Mouse (Mus musculus) liver, embryonic 14.5 days (tissue): ENCODE results near the gene Pdcd6. TPM values are rescaled to one million over a fixed set of nuclear protein-coding genes. Genes with fewer than 3 reads are reported as not detected.

Experiments
- ATAC-seq: fragments of 200-750 bp; cut with Nextera tagmentation; 2 replicates; pipeline ENCODE4 v1.8.0; 2017; ENCODE audit warnings: moderate number of reproducible peaks, mild to moderate bottlenecking, moderate library complexity; ENCODE audit not compliant: insufficient read depth
- DNase-seq, 3 experiments: peaks; one replicate each; pipeline ENCODE4 v3.0.0-alpha.2; 2012 to 2013; ENCODE audit warnings: low read depth in 3 of 3, low spot score in 3 of 3
- H3K27ac ChIP-seq: fragments of 300-500 bp; sonication (generic); 2 replicates; pipeline ENCODE4 v1.5.1; 2014; ENCODE audit warnings: moderate library complexity, mild to moderate bottlenecking, control low read depth, inconsistent platforms
- H3K27me3 ChIP-seq: fragments of 300-500 bp; sonication (generic); 2 replicates; pipeline ENCODE4 v1.6.1; 2014; ENCODE audit warnings: mild to moderate bottlenecking, low read length, moderate library complexity; ENCODE audit not compliant: control insufficient read depth, insufficient read depth
- H3K36me3 ChIP-seq: fragments of 300-500 bp; sonication (generic); replicated peaks from 2 replicates; pipeline ENCODE4 v1.6.1; 2014; ENCODE audit warnings: low read depth; ENCODE audit not compliant: control insufficient read depth, insufficient read depth
- H3K4me1 ChIP-seq, 2 experiments: fragments of 200-500 bp in 1 of 2; fragments of 300-500 bp in 1 of 2; sonication (generic) in 1 of 2; replicated peaks; 2 replicates each; pipeline ENCODE4 v1.6.1; 2012 to 2014; ENCODE audit warnings: antibody characterized with exemption in 1 of 2, inconsistent platforms in 1 of 2, low read length in 1 of 2; ENCODE audit not compliant: control insufficient read depth in 2 of 2, insufficient read depth in 2 of 2
- H3K4me2 ChIP-seq: fragments of 300-500 bp; sonication (generic); 2 replicates; pipeline ENCODE4 v1.6.1; 2014; ENCODE audit warnings: low read depth, mild to moderate bottlenecking, control low read depth, moderate library complexity
- H3K4me3 ChIP-seq, 2 experiments: fragments of 200-500 bp in 1 of 2; fragments of 300-500 bp in 1 of 2; sonication (generic) in 1 of 2; 2 replicates each; pipeline ENCODE4 v1.5.1; 2012 to 2014; ENCODE audit warnings: low read depth in 2 of 2, low read length in 2 of 2, mild to moderate bottlenecking in 2 of 2, control low read depth in 1 of 2, inconsistent platforms in 1 of 2, moderate library complexity in 1 of 2; ENCODE audit not compliant: insufficient read depth in 1 of 2
- H3K9ac ChIP-seq: fragments of 300-500 bp; sonication (generic); replicated peaks from 2 replicates; pipeline ENCODE4 v1.6.1; 2014; ENCODE audit warnings: mild to moderate bottlenecking, control low read depth, moderate library complexity
- H3K9me3 ChIP-seq: fragments of 300-500 bp; sonication (generic); 2 replicates; pipeline ENCODE4 v1.6.1; 2016; ENCODE audit warnings: low read length, mixed read lengths; ENCODE audit not compliant: control insufficient read depth
- CTCF ChIP-seq: IDR thresholded peaks from 2 replicates; pipeline ENCODE4 v1.5.1; 2016; ENCODE audit warnings: antibody characterized with exemption, low read depth, control low read depth
- EP300 ChIP-seq: IDR thresholded peaks from 2 replicates; pipeline ENCODE4 v1.6.1; 2016; ENCODE audit warnings: antibody characterized with exemption, low read depth
- WGBS: fragments of 180-500 bp; shearing (Covaris S2); extraction: QIAGEN DNeasy Blood & Tissue Kit; methylation state at CpG from one replicate; pipeline ENCODE4 v1.1.7; 2014; ENCODE audit not compliant: insufficient replicate concordance; 5-methylcytosine and 5-hydroxymethylcytosine counted together
- polyA plus RNA-seq, 2 experiments: library from polyadenylated mRNA; depleted of rRNA in 1 of 2; stranded (reverse) in 1 of 2; unstranded in 1 of 2; fragments of >200 nt; fragmentation: Nextera tagmentation in 1 of 2; extraction: Ambion mirVana in 1 of 2; gene quantifications; 2 replicates each; pipeline versions ENCODE4 v1.2.1 to v1.2.3; 2012 to 2014

Pdcd6 gene
- polyA plus RNA-seq, 2 experiments: 56.0 to 73.4 TPM

GRCm38 (mm10) chr13:74282299-74282698, 35.1 kb downstream of the Pdcd6 start:
- no peaks in the 10 kb centered on the region for H3K27me3 ChIP-seq
- WGBS: 47% methylated on average over 2 of the region's 2 CpGs
- ATAC-seq (no peak), DNase-seq (no peak)
- H3K9ac ChIP-seq: no peak overlapping the region
- no peaks in the 10 kb centered on the region for H3K9me3 ChIP-seq
- H3K4me2 ChIP-seq: no peak overlapping the region
- no peaks in the 10 kb centered on the region for H3K36me3 ChIP-seq
- TF ChIP-seq CTCF (no peak), EP300 (no peak)
- no peak overlapping the region for H3K27ac ChIP-seq
- H3K4me1 ChIP-seq: no peaks in the 10 kb centered on the region
- H3K4me3 ChIP-seq: no peak overlapping the region

- H3K36me3 ChIP-seq: no peaks in the 10 kb centered on the region
These were observed 41.7 kb downstream of the Pdcd6 start for GRCm38 (mm10) chr13:74275726-74276125.

GRCm38 (mm10) chr13:74260231-74260992, 57.0 kb downstream of the Pdcd6 start:
- no peak for TF ChIP-seq EP300
- peak; percentile 41 for TF ChIP-seq CTCF
- Histone ChIP-seq H3K9me3 (no peaks in the 10 kb centered on the region), H3K27me3 (no peaks in the 10 kb centered on the region; the same call in none of the 2 replicates), H3K36me3 (no peaks in the 10 kb centered on the region), H3K4me3 (peak overlapping the region; percentile 33 to 35; a peak in 3 of 4 replicates), H3K4me2 (peak overlapping the region; percentile 56), H3K9ac (no peak overlapping the region), H3K27ac (no peak overlapping the region), H3K4me1 (peaks cover 0 to 7% of the 10 kb centered on the region in 2 experiments; a peak in 1 of 4 replicates)
- peak in 1 of 3 experiments; percentile 17 for DNase-seq
- 5% methylated on average over 10 of the region's 10 CpGs for WGBS
- peak; percentile 43; the same call in 1 of the 2 replicates for ATAC-seq

More at GRCm38 (mm10) chr13:74275726-74276125, 41.7 kb downstream of the Pdcd6 start:
- no peak for TF ChIP-seq CTCF
- peak; percentile 44 for TF ChIP-seq EP300
- Histone ChIP-seq H3K27ac (peak overlapping the region; percentile 71), H3K9ac (peak overlapping the region; percentile 9; the same call in 1 of the 2 replicates), H3K9me3 (no peaks in the 10 kb centered on the region), H3K4me2 (peak overlapping the region; percentile 34), H3K4me1 (peaks cover 18 to 23% of the 10 kb centered on the region in 2 experiments), H3K4me3 (no peak overlapping the region), H3K27me3 (no peaks in the 10 kb centered on the region)
- ATAC-seq (peak; percentile 84), DNase-seq (peak; percentile 31 to 42 (median 37))
- WGBS: 13% methylated on average over 4 of the region's 4 CpGs

GRCm38 (mm10) chr13:74259460-74260230, 57.7 kb downstream of the Pdcd6 start:
- peak; percentile 63 for ATAC-seq
- peak overlapping the region; percentile 33 to 35 for H3K4me3 ChIP-seq
- no peaks in the 10 kb centered on the region; the same call in none of the 2 replicates for H3K27me3 ChIP-seq
- 2% methylated on average over 35 of the region's 35 CpGs for WGBS
- TF ChIP-seq EP300 (no peak), CTCF (no peak)
- no peak overlapping the region for H3K9ac ChIP-seq
- H3K27ac ChIP-seq: no peak overlapping the region
- no peaks in the 10 kb centered on the region for H3K9me3 ChIP-seq
- H3K4me2 ChIP-seq: peak overlapping the region; percentile 56
- no peak for DNase-seq
- H3K4me1 ChIP-seq: peaks cover 0 to 7% of the 10 kb centered on the region in 2 experiments; a peak in 1 of 4 replicates
- no peaks in the 10 kb centered on the region for H3K36me3 ChIP-seq

Other genes with a start within 250 kb of the Pdcd6 start
- not detected in 2 replicates for gene Slc9a3, start 196.1 kb downstream of the Pdcd6 start, polyA plus RNA-seq (2012; rRNA removed)
- not detected in 2 replicates for gene Slc9a3, start 196.1 kb downstream of the Pdcd6 start, polyA plus RNA-seq (2014; fragmentation: Nextera tagmentation; extraction: Ambion mirVana)
- gene Exoc3, start 108.8 kb downstream of the Pdcd6 start, polyA plus RNA-seq (2012; rRNA removed): 8.7 and 10.4 TPM in 2 replicates
- 31.0 and 32.9 TPM in 2 replicates for gene Exoc3, start 108.8 kb downstream of the Pdcd6 start, polyA plus RNA-seq (2014; fragmentation: Nextera tagmentation; extraction: Ambion mirVana)
- gene Ahrr, start 25.2 kb downstream of the Pdcd6 start, polyA plus RNA-seq (2012; rRNA removed): 0.05 and 0.08 TPM in 2 replicates
- gene Ahrr, start 25.2 kb downstream of the Pdcd6 start, polyA plus RNA-seq (2014; fragmentation: Nextera tagmentation; extraction: Ambion mirVana): 0.05 and 0.17 TPM in 2 replicates
- gene Sdha, start 32.7 kb upstream of the Pdcd6 start, polyA plus RNA-seq (2012; rRNA removed): 56.6 and 78.7 TPM in 2 replicates
- 118 and 130 TPM in 2 replicates for gene Sdha, start 32.7 kb upstream of the Pdcd6 start, polyA plus RNA-seq (2014; fragmentation: Nextera tagmentation; extraction: Ambion mirVana)
- 2.1 and 4.4 TPM in 2 replicates for gene Ccdc127, start 32.7 kb upstream of the Pdcd6 start, polyA plus RNA-seq (2012; rRNA removed)
- gene Ccdc127, start 32.7 kb upstream of the Pdcd6 start, polyA plus RNA-seq (2014; fragmentation: Nextera tagmentation; extraction: Ambion mirVana): 16.2 and 16.7 TPM in 2 replicates
- 0.01 and 0.02 TPM in 2 replicates for gene Lrrc14b, start 46.4 kb upstream of the Pdcd6 start, polyA plus RNA-seq (2012; rRNA removed)
- gene Lrrc14b, start 46.4 kb upstream of the Pdcd6 start, polyA plus RNA-seq (2014; fragmentation: Nextera tagmentation; extraction: Ambion mirVana): not detected in 2 replicates
- 0.19 and 0.23 TPM in 2 replicates for gene Zfp72, start 73.3 kb upstream of the Pdcd6 start, polyA plus RNA-seq (2012; rRNA removed)
- gene Zfp72, start 73.3 kb upstream of the Pdcd6 start, polyA plus RNA-seq (2014; fragmentation: Nextera tagmentation; extraction: Ambion mirVana): 0.87 and 0.88 TPM in 2 replicates
- gene Ftl1-ps1, start 82.1 kb upstream of the Pdcd6 start, polyA plus RNA-seq (2012; rRNA removed): 43.4 and 91.5 TPM in 2 replicates
- 86.3 and 88.3 TPM in 2 replicates for gene Ftl1-ps1, start 82.1 kb upstream of the Pdcd6 start, polyA plus RNA-seq (2014; fragmentation: Nextera tagmentation; extraction: Ambion mirVana)
- 1.7 and 3.5 TPM in 2 replicates for gene Zfp825, start 176.4 kb upstream of the Pdcd6 start, polyA plus RNA-seq (2012; rRNA removed)
- gene Zfp825, start 176.4 kb upstream of the Pdcd6 start, polyA plus RNA-seq (2014; fragmentation: Nextera tagmentation; extraction: Ambion mirVana): 7.8 and 8.0 TPM in 2 replicates